Mouse (Mus musculus): Measurements from ENCODE around the gene Bmpr1b. TPM values are rescaled to one million over a fixed set of nuclear protein-coding genes. Genes with fewer than 3 reads are reported as not detected.

The Bmpr1b gene
- polyA plus RNA-seq, 1 experiment from 2014 or later, result not detected

GRCm38 (mm10) chr3:141919661-141920060 lies 249.6 kb downstream of the Bmpr1b start:
- Histone ChIP-seq H3K4me3 (ENCODE audit: low read depth, low read length) (no peak overlapping the region), H3K9me3 (ENCODE audit: low read length) (no peaks in the 10 kb centered on the region), H3K9ac (replicated peaks) (no peak overlapping the region), H3K4me2 (ENCODE audit: low read depth, low read length) (no peak overlapping the region), H3K36me3 (replicated peaks; ENCODE audit: insufficient read depth, low read length) (no peaks in the 10 kb centered on the region), H3K27me3 (ENCODE audit: insufficient read depth, low read length) (no peaks in the 10 kb centered on the region), H3K4me1 (ENCODE audit: insufficient read depth) (no peaks in the 10 kb centered on the region), H3K27ac (ENCODE audit: low read depth) (no peak overlapping the region)
- ATAC-seq (no peak), DNase-seq (no peak)
- TF ChIP-seq EP300 (IDR thresholded peaks at IDR 0.05; ENCODE audit: low read depth), result no peak
- TF ChIP-seq CTCF (IDR thresholded peaks at IDR 0.05; ENCODE audit: low read depth), result no peak
- 65% methylated on average over 3 of the region's 3 CpGs for WGBS (ENCODE audit: insufficient replicate concordance)

GRCm38 (mm10) chr3:141917166-141917565 lies 252.1 kb downstream of the Bmpr1b start:
- WGBS (ENCODE audit: insufficient replicate concordance), result 59% methylated on average over 4 of the region's 4 CpGs
- no peak for ATAC-seq

GRCm38 (mm10) chr3:141915995-141916394 lies 253.2 kb downstream of the Bmpr1b start:
- no peak for TF ChIP-seq EP300 (IDR thresholded peaks at IDR 0.05; ENCODE audit: low read depth)
- no peak for TF ChIP-seq CTCF (IDR thresholded peaks at IDR 0.05; ENCODE audit: low read depth)
- WGBS (ENCODE audit: insufficient replicate concordance), result 75% methylated on average over 3 of the region's 3 CpGs
- Histone ChIP-seq H3K4me2 (ENCODE audit: low read depth, low read length) (no peak overlapping the region), H3K27me3 (ENCODE audit: insufficient read depth, low read length) (no peaks in the 10 kb centered on the region), H3K4me1 (ENCODE audit: insufficient read depth) (no peaks in the 10 kb centered on the region), H3K36me3 (replicated peaks; ENCODE audit: insufficient read depth, low read length) (no peaks in the 10 kb centered on the region), H3K4me3 (ENCODE audit: low read depth, low read length) (no peak overlapping the region), H3K9ac (replicated peaks) (no peak overlapping the region), H3K27ac (ENCODE audit: low read depth) (no peak overlapping the region), H3K9me3 (ENCODE audit: low read length) (no peaks in the 10 kb centered on the region)
- DNase-seq, result no peak
- no peak for ATAC-seq

More at GRCm38 (mm10) chr3:141917166-141917565, 252.1 kb downstream of the Bmpr1b start:
- no peaks in the 10 kb centered on the region for H3K9me3 ChIP-seq (ENCODE audit: low read length)
- no peak overlapping the region for H3K27ac ChIP-seq (ENCODE audit: low read depth)
- no peaks in the 10 kb centered on the region for H3K4me1 ChIP-seq (ENCODE audit: insufficient read depth)
- H3K4me3 ChIP-seq (ENCODE audit: low read depth, low read length), result no peak overlapping the region
- TF ChIP-seq CTCF (IDR thresholded peaks at IDR 0.05; ENCODE audit: low read depth) (no peak), EP300 (IDR thresholded peaks at IDR 0.05; ENCODE audit: low read depth) (no peak)
- no peak for DNase-seq
- H3K36me3 ChIP-seq (replicated peaks; ENCODE audit: insufficient read depth, low read length), result no peaks in the 10 kb centered on the region
- H3K4me2 ChIP-seq (ENCODE audit: low read depth, low read length), result no peak overlapping the region
- no peaks in the 10 kb centered on the region for H3K27me3 ChIP-seq (ENCODE audit: insufficient read depth, low read length)
- H3K9ac ChIP-seq (replicated peaks), result no peak overlapping the region

- TF ChIP-seq EP300 (IDR thresholded peaks at IDR 0.05; ENCODE audit: low read depth) (no peak), CTCF (IDR thresholded peaks at IDR 0.05; ENCODE audit: low read depth) (no peak)
- Histone ChIP-seq H3K36me3 (replicated peaks; ENCODE audit: insufficient read depth, low read length) (no peaks in the 10 kb centered on the region), H3K9ac (replicated peaks) (no peak overlapping the region), H3K27ac (ENCODE audit: low read depth) (no peak overlapping the region), H3K27me3 (ENCODE audit: insufficient read depth, low read length) (no peaks in the 10 kb centered on the region), H3K4me3 (ENCODE audit: low read depth, low read length) (no peak overlapping the region), H3K4me1 (ENCODE audit: insufficient read depth) (no peaks in the 10 kb centered on the region), H3K4me2 (ENCODE audit: low read depth, low read length) (no peak overlapping the region), H3K9me3 (ENCODE audit: low read length) (no peaks in the 10 kb centered on the region)
- DNase-seq (no peak), ATAC-seq (no peak)
- 67% methylated on average over 3 of the region's 3 CpGs for WGBS (ENCODE audit: insufficient replicate concordance)
Observed at GRCm38 (mm10) chr3:141914588-141914987, 254.6 kb downstream of the Bmpr1b start.

- H3K9me3 ChIP-seq (ENCODE audit: low read length), result no peaks in the 10 kb centered on the region
- no peaks in the 10 kb centered on the region for H3K4me1 ChIP-seq (ENCODE audit: insufficient read depth)
- H3K4me2 ChIP-seq (ENCODE audit: low read depth, low read length), result no peak overlapping the region
- H3K4me3 ChIP-seq (ENCODE audit: low read depth, low read length), result no peak overlapping the region
- H3K36me3 ChIP-seq (replicated peaks; ENCODE audit: insufficient read depth, low read length), result no peaks in the 10 kb centered on the region
- H3K27ac ChIP-seq (ENCODE audit: low read depth), result no peak overlapping the region
- DNase-seq (no peak), ATAC-seq (no peak)
- TF ChIP-seq EP300 (IDR thresholded peaks at IDR 0.05; ENCODE audit: low read depth), result no peak
- no peak for TF ChIP-seq CTCF (IDR thresholded peaks at IDR 0.05; ENCODE audit: low read depth)
- no peak overlapping the region for H3K9ac ChIP-seq (replicated peaks)
- H3K27me3 ChIP-seq (ENCODE audit: insufficient read depth, low read length), result no peaks in the 10 kb centered on the region
- 73% methylated on average over 2 of the region's 2 CpGs for WGBS (ENCODE audit: insufficient replicate concordance)
Observed at GRCm38 (mm10) chr3:141909136-141909535, 260.1 kb downstream of the Bmpr1b start.

- Histone ChIP-seq H3K27me3 (ENCODE audit: insufficient read depth, low read length) (no peaks in the 10 kb centered on the region), H3K36me3 (replicated peaks; ENCODE audit: insufficient read depth, low read length) (no peaks in the 10 kb centered on the region), H3K9me3 (ENCODE audit: low read length) (no peaks in the 10 kb centered on the region), H3K4me2 (ENCODE audit: low read depth, low read length) (no peak overlapping the region), H3K27ac (ENCODE audit: low read depth) (no peak overlapping the region), H3K4me1 (ENCODE audit: insufficient read depth) (no peaks in the 10 kb centered on the region), H3K4me3 (ENCODE audit: low read depth, low read length) (no peak overlapping the region), H3K9ac (replicated peaks) (no peak overlapping the region)
- TF ChIP-seq CTCF (IDR thresholded peaks at IDR 0.05; ENCODE audit: low read depth) (no peak), EP300 (IDR thresholded peaks at IDR 0.05; ENCODE audit: low read depth) (no peak)
- ATAC-seq (no peak), DNase-seq (no peak)
- 75% methylated on average over 6 of the region's 6 CpGs for WGBS (ENCODE audit: insufficient replicate concordance)
Observed at GRCm38 (mm10) chr3:141905903-141906623, 263.2 kb downstream of the Bmpr1b start.
